Mouse (Mus musculus) bone marrow macrophage, adult 2 months (primary cell): ENCODE data around the gene Cox7a2.

Experiments
- CTCF ChIP-seq: IDR thresholded peaks from 2 replicates; pipeline ENCODE4 v1.5.1; 2012; ENCODE audit warnings: low read depth, mild to moderate bottlenecking, low read length, moderate library complexity
- POLR2A ChIP-seq: IDR thresholded peaks from 2 replicates; pipeline ENCODE4 v1.6.1; 2012; ENCODE audit warnings: mild to moderate bottlenecking, low read depth, low read length, borderline replicate concordance

DNA sequence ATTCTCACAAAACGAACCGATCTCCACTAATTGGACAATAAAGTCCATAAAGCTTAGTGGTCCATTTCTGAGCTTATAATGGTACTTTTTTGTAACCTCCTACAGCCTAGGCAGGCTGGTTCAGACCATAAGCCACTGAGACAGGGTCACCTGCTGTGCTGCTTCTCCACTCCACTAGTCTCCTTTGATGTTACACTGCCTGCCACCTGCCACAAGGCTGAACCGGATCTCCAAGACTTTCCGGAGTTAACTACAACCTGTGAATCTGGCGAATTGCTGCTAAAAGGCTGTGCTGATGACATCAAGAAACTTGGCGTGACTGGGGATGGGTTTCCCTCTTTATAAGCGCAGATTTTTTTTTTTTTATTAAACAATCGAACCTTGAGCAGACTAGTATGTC lies 7.8 kb downstream of the Cox7a2 start:
- TF ChIP-seq POLR2A (no peak), CTCF (no peak)
